Mouse (Mus musculus) liver, embryonic 14.5 days (tissue): ENCODE measurements around the gene Gm9945.

Experiments used
- CTCF ChIP-seq: IDR thresholded peaks from 2 replicates; pipeline ENCODE4 v1.5.1; 2016; ENCODE audit warnings: antibody characterized with exemption, low read depth, control low read depth
- EP300 ChIP-seq: IDR thresholded peaks from 2 replicates; pipeline ENCODE4 v1.6.1; 2016; ENCODE audit warnings: antibody characterized with exemption, low read depth

GRCm38 (mm10) chr11:53446183-53446582 lies 33.8 kb upstream of the Gm9945 start:
- TF ChIP-seq CTCF: no peak
- TF ChIP-seq EP300: no peak
